Mouse (Mus musculus): ENCODE results near the gene Plcl2.
"Not testable (repeated sequence)": the region's sequence is repeated elsewhere in the genome, so short reads cannot be mapped to it uniquely, and the experiment has no call there.

Plcl2 gene

GRCm38 (mm10) chr17:50657321-50657720, 148.1 kb downstream of the Plcl2 start:
- intact Hi-C loops (cut with DNase I) = no loop called here

GRCm38 (mm10) chr17:50658901-50659300, 149.7 kb downstream of the Plcl2 start:
- intact Hi-C loops (cut with DNase I) = no loop called here

GRCm38 (mm10) chr17:50667596-50667995, 158.4 kb downstream of the Plcl2 start:
- intact Hi-C loops (cut with DNase I) = no loop called here

GRCm38 (mm10) chr17:50668681-50669208, 159.5 kb downstream of the Plcl2 start:
- intact Hi-C loops (cut with DNase I) = no loop called here

- intact Hi-C loops (cut with DNase I) = no loop called here
These were observed 162.2 kb downstream of the Plcl2 start for GRCm38 (mm10) chr17:50671416-50671815.

GRCm38 (mm10) chr17:50674580-50674979, 165.4 kb downstream of the Plcl2 start:
- intact Hi-C loops (cut with DNase I) = no loop called here

GRCm38 (mm10) chr17:50675231-50675630, 166.0 kb downstream of the Plcl2 start:
- intact Hi-C loops (cut with DNase I) = no loop called here

GRCm38 (mm10) chr17:50677334-50677733, 168.1 kb downstream of the Plcl2 start:
- intact Hi-C loops (cut with DNase I) = no loop called here

- intact Hi-C loops (cut with DNase I) = no loop called here
These were observed 168.9 kb downstream of the Plcl2 start for GRCm38 (mm10) chr17:50677978-50678712.

GRCm38 (mm10) chr17:50678748-50679147, 169.5 kb downstream of the Plcl2 start:
- intact Hi-C loops (cut with DNase I) = no loop called here

GRCm38 (mm10) chr17:50679613-50680534, 170.7 kb downstream of the Plcl2 start:
- intact Hi-C loops (cut with DNase I) = no loop called here

GRCm38 (mm10) chr17:50682696-50683095, 173.5 kb downstream of the Plcl2 start:
- intact Hi-C loops (cut with DNase I) = no loop called here

GRCm38 (mm10) chr17:50684960-50685645, 175.9 kb downstream of the Plcl2 start:
- intact Hi-C loops (cut with DNase I) = no loop called here

- intact Hi-C loops (cut with DNase I) = no loop called here
These were observed 178.5 kb downstream of the Plcl2 start for GRCm38 (mm10) chr17:50687670-50688069.

- intact Hi-C loops (cut with DNase I) = no loop called here
These were observed 178.9 kb downstream of the Plcl2 start for GRCm38 (mm10) chr17:50688135-50688534.

GRCm38 (mm10) chr17:50698410-50698809, 189.2 kb downstream of the Plcl2 start:
- intact Hi-C loops (cut with DNase I) = not testable (repeated sequence)

- intact Hi-C loops (cut with DNase I) = no loop called here
These were observed 201.5 kb downstream of the Plcl2 start for GRCm38 (mm10) chr17:50710497-50711222.

- intact Hi-C loops (cut with DNase I) = no loop called here
These were observed 208.4 kb downstream of the Plcl2 start for GRCm38 (mm10) chr17:50717586-50717985.

- intact Hi-C loops (cut with DNase I) = no loop called here
These were observed 215.2 kb downstream of the Plcl2 start for GRCm38 (mm10) chr17:50724376-50724775.

- intact Hi-C loops (cut with DNase I) = no loop called here
These were observed 217.1 kb downstream of the Plcl2 start for GRCm38 (mm10) chr17:50726265-50726664.

- intact Hi-C loops (cut with DNase I) = no loop called here
These were observed 219.8 kb downstream of the Plcl2 start for GRCm38 (mm10) chr17:50729031-50729430.
